Mouse (Mus musculus): Measurements from ENCODE around the gene Cse1l. TPM values are rescaled to one million over a fixed set of nuclear protein-coding genes. Genes with fewer than 3 reads are reported as not detected.

Cse1l gene
- total RNA-seq (2021), result 10 to 100 TPM; 52.2 to 60.6 TPM
- long read RNA-seq, experiment 1, transcript Cse1l-201 (25 exons, 3,641 nt), result major isoform, 38 of 43 reads
- long read RNA-seq, experiment 1, partial matches to known transcripts, result 0 of 43 reads
- long read RNA-seq, experiment 1, other reads (novel, unspliced or antisense), result 5 of 43 reads
- long read RNA-seq, experiment 2, transcript Cse1l-201 (25 exons, 3,641 nt), result major isoform, 27 of 34 reads
- long read RNA-seq, experiment 2, partial matches to known transcripts, result 2 of 34 reads
- long read RNA-seq, experiment 2, other reads (novel, unspliced or antisense), result 5 of 34 reads

GRCm38 (mm10) chr2:166905711-166906522 is at the start of gene Cse1l:
Cse1l (plus strand) TSS chr2:166906040.
- Histone ChIP-seq H3K27ac (peak within 1 kb of the TSS; percentile 97), H3K4me3 (peak within 1 kb of the TSS; percentile 78)
- intact Hi-C loops (cut with DNase I), result loop anchor here (5.0 kb wide), 1 partner anchor 91 kb away; the partner anchor contains the start of gene Stau1
- peak; percentile 98 to 99 for DNase-seq (ENCODE audit: extremely low spot score in 1 of 2, low spot score in 2 of 2)
- TF ChIP-seq CTCF (IDR thresholded peaks at IDR 0.05), result no peak; the same call in 1 of the 2 replicates

- no peak for TF ChIP-seq CTCF (IDR thresholded peaks at IDR 0.05)
Observed at GRCm38 (mm10) chr2:166856366-166856765, 49.5 kb upstream of the Cse1l start.

GRCm38 (mm10) chr2:166857118-166857517 is 48.7 kb upstream of the Cse1l start:
- intact Hi-C loops (cut with DNase I), result no loop called here
- no peak overlapping the region for H3K4me3 ChIP-seq
- DNase-seq (ENCODE audit: extremely low spot score in 1 of 2, low spot score in 2 of 2), result no peak
- peak; percentile 42 for TF ChIP-seq CTCF (IDR thresholded peaks at IDR 0.05)
- no peak overlapping the region for H3K27ac ChIP-seq

More at GRCm38 (mm10) chr2:166856366-166856765, 49.5 kb upstream of the Cse1l start:
- H3K4me3 ChIP-seq, result no peak overlapping the region
- no peak overlapping the region for H3K27ac ChIP-seq
- no peak for DNase-seq (ENCODE audit: extremely low spot score in 1 of 2, low spot score in 2 of 2)
- intact Hi-C loops (cut with DNase I), result no loop called here

GRCm38 (mm10) chr2:166859214-166859613 is 46.6 kb upstream of the Cse1l start:
- intact Hi-C loops (cut with DNase I), result no loop called here
- no peak for DNase-seq (ENCODE audit: extremely low spot score in 1 of 2, low spot score in 2 of 2)
- TF ChIP-seq CTCF (IDR thresholded peaks at IDR 0.05), result no peak
- no peak overlapping the region for H3K4me3 ChIP-seq
- H3K27ac ChIP-seq, result no peak overlapping the region

- no peak overlapping the region for H3K27ac ChIP-seq
- DNase-seq (ENCODE audit: extremely low spot score in 1 of 2, low spot score in 2 of 2), result no peak
- intact Hi-C loops (cut with DNase I), result no loop called here
- no peak overlapping the region for H3K4me3 ChIP-seq
- TF ChIP-seq CTCF (IDR thresholded peaks at IDR 0.05), result no peak
Observed at GRCm38 (mm10) chr2:166862505-166862904, 43.3 kb upstream of the Cse1l start.

- Histone ChIP-seq H3K27ac (no peak overlapping the region), H3K4me3 (no peak overlapping the region)
- intact Hi-C loops (cut with DNase I), result no loop called here
- no peak for TF ChIP-seq CTCF (IDR thresholded peaks at IDR 0.05)
- DNase-seq (ENCODE audit: extremely low spot score in 1 of 2, low spot score in 2 of 2), result no peak
Observed at GRCm38 (mm10) chr2:166865476-166865875, 40.4 kb upstream of the Cse1l start.

- no peak for DNase-seq (ENCODE audit: extremely low spot score in 1 of 2, low spot score in 2 of 2)
- intact Hi-C loops (cut with DNase I), result no loop called here
- H3K4me3 ChIP-seq, result no peak overlapping the region
- TF ChIP-seq CTCF (IDR thresholded peaks at IDR 0.05), result no peak
- no peak overlapping the region for H3K27ac ChIP-seq
Observed at GRCm38 (mm10) chr2:166870271-166870865, 35.5 kb upstream of the Cse1l start.

- no peak for TF ChIP-seq CTCF (IDR thresholded peaks at IDR 0.05)
Observed at GRCm38 (mm10) chr2:166870899-166871298, 34.9 kb upstream of the Cse1l start.

GRCm38 (mm10) chr2:166874675-166875280 is 31.1 kb upstream of the Cse1l start:
- no peak overlapping the region for H3K27ac ChIP-seq
- intact Hi-C loops (cut with DNase I), result no loop called here
- TF ChIP-seq CTCF (IDR thresholded peaks at IDR 0.05), result no peak
- H3K4me3 ChIP-seq, result no peak overlapping the region
- DNase-seq (ENCODE audit: extremely low spot score in 1 of 2, low spot score in 2 of 2), result no peak

More at GRCm38 (mm10) chr2:166870899-166871298, 34.9 kb upstream of the Cse1l start:
- intact Hi-C loops (cut with DNase I), result no loop called here
- DNase-seq (ENCODE audit: extremely low spot score in 1 of 2, low spot score in 2 of 2), result no peak
- no peak overlapping the region for H3K27ac ChIP-seq
- H3K4me3 ChIP-seq, result no peak overlapping the region

- intact Hi-C loops (cut with DNase I), result no loop called here
- H3K4me3 ChIP-seq, result no peak overlapping the region
- H3K27ac ChIP-seq, result no peak overlapping the region
- no peak for TF ChIP-seq CTCF (IDR thresholded peaks at IDR 0.05)
- DNase-seq (ENCODE audit: extremely low spot score in 1 of 2, low spot score in 2 of 2), result no peak
Observed at GRCm38 (mm10) chr2:166875561-166875960, 30.3 kb upstream of the Cse1l start.

- H3K4me3 ChIP-seq, result no peak overlapping the region
- intact Hi-C loops (cut with DNase I), result no loop called here
- DNase-seq (ENCODE audit: extremely low spot score in 1 of 2, low spot score in 2 of 2), result no peak
- TF ChIP-seq CTCF (IDR thresholded peaks at IDR 0.05), result no peak
- H3K27ac ChIP-seq, result no peak overlapping the region
Observed at GRCm38 (mm10) chr2:166876331-166876730, 29.5 kb upstream of the Cse1l start.
